Mouse (Mus musculus) liver, embryonic 11.5 days (tissue): ENCODE measurements around the gene Arl8a. TPM values are rescaled to one million over a fixed set of nuclear protein-coding genes. Genes with fewer than 3 reads are reported as not detected.

ENCODE experiments used
- ATAC-seq: fragments of 200-750 bp; cut with Nextera tagmentation; replicated peaks from 2 replicates; pipeline ENCODE4 v1.8.0; 2017; ENCODE audit warnings: moderate number of reproducible peaks, mild to moderate bottlenecking, moderate TSS enrichment, moderate library complexity; ENCODE audit not compliant: low FRiP score
- DNase-seq: peaks from one replicate; pipeline ENCODE4 v3.0.0-alpha.2; 2017; ENCODE audit warnings: low spot score
- H3K27ac ChIP-seq: fragments of 300-500 bp; sonication (generic); 2 replicates; pipeline ENCODE4 v1.5.1; 2014; ENCODE audit warnings: mild to moderate bottlenecking, low read depth, low read length, control low read depth
- H3K27me3 ChIP-seq: fragments of 300-500 bp; sonication (generic); replicated peaks from 2 replicates; pipeline ENCODE4 v1.6.1; 2014; ENCODE audit warnings: low read length, mixed read lengths; ENCODE audit not compliant: control insufficient read depth, insufficient read depth
- H3K36me3 ChIP-seq: fragments of 300-500 bp; sonication (generic); 2 replicates; pipeline ENCODE4 v1.6.1; 2014; ENCODE audit warnings: mild to moderate bottlenecking, low read length, moderate library complexity, mixed read lengths; ENCODE audit not compliant: control insufficient read depth, insufficient read depth
- H3K4me1 ChIP-seq: fragments of 300-500 bp; sonication (generic); replicated peaks from 2 replicates; pipeline ENCODE4 v1.6.1; 2014; ENCODE audit warnings: low read length, mixed read lengths; ENCODE audit not compliant: control insufficient read depth, insufficient read depth
- H3K4me2 ChIP-seq: fragments of 300-500 bp; sonication (generic); 2 replicates; pipeline ENCODE4 v1.6.1; 2014; ENCODE audit warnings: mild to moderate bottlenecking, control low read depth, moderate library complexity
- H3K4me3 ChIP-seq: fragments of 300-500 bp; sonication (generic); 2 replicates; pipeline ENCODE4 v1.5.1; 2014; ENCODE audit warnings: low read depth, low read length, control low read depth
- H3K9ac ChIP-seq: fragments of 300-500 bp; sonication (generic); 2 replicates; pipeline ENCODE4 v1.6.1; 2014; ENCODE audit warnings: low read depth, low read length, control low read depth
- H3K9me3 ChIP-seq: fragments of 300-500 bp; sonication (generic); 2 replicates; pipeline ENCODE4 v1.6.1; 2016; ENCODE audit warnings: low read length, inconsistent platforms, mixed read lengths; ENCODE audit not compliant: control insufficient read depth
- WGBS: fragments of 180-500 bp; shearing (Covaris S2); extraction: QIAGEN DNeasy Blood & Tissue Kit; methylation state at CpG from one replicate; pipeline ENCODE4 v1.1.7; 2014; 5-methylcytosine and 5-hydroxymethylcytosine counted together
- polyA plus RNA-seq: library from polyadenylated mRNA; unstranded; fragments of >200 nt; fragmentation: Nextera tagmentation; extraction: Ambion mirVana; gene quantifications from 2 replicates; pipeline ENCODE4 v1.2.1, GENCODE M21; 2014

Gene Arl8a
- polyA plus RNA-seq, 1 experiment from 2014 or later, result 28.7 TPM

GRCm38 (mm10) chr1:135205257-135205656 lies 58.6 kb downstream of the Arl8a start:
- DNase-seq, result peak; percentile 39
- H3K36me3 ChIP-seq, result no peaks in the 10 kb centered on the region
- peaks cover 24% of the 10 kb centered on the region for H3K4me1 ChIP-seq
- no peak overlapping the region for H3K27ac ChIP-seq
- H3K9me3 ChIP-seq, result no peaks in the 10 kb centered on the region
- peak overlapping the region; percentile 40; the same call in 1 of the 2 replicates for H3K4me2 ChIP-seq
- ATAC-seq, result peak; percentile 42; the same call in 1 of the 2 replicates
- H3K4me3 ChIP-seq, result no peak overlapping the region
- WGBS, result 51% methylated on average over 4 of the region's 4 CpGs
- H3K9ac ChIP-seq, result peak overlapping the region; percentile 37; the same call in 1 of the 2 replicates
- H3K27me3 ChIP-seq, result 0 out of 2 replicates have a peak, but pooled peaks cover 3% of the 10 kb centered on the region

Other genes starting within 250 kb of the Arl8a start
- 3.2 and 4.4 TPM in 2 replicates for gene Ppp1r12b, start 190.9 kb upstream of the Arl8a start, polyA plus RNA-seq
- gene Ube2t, start 184.3 kb upstream of the Arl8a start, polyA plus RNA-seq, result 55.7 and 60.0 TPM in 2 replicates
- gene Lgr6, start 41.5 kb upstream of the Arl8a start, polyA plus RNA-seq, result 0.48 and 0.70 TPM in 2 replicates
- gene Ptpn7, start 14.1 kb upstream of the Arl8a start, polyA plus RNA-seq, result 42.1 and 43.0 TPM in 2 replicates
- not detected in 2 replicates for gene Gpr37l1, start 20.9 kb downstream of the Arl8a start, polyA plus RNA-seq
- gene Elf3, start 111.7 kb downstream of the Arl8a start, polyA plus RNA-seq, result 2.0 and 2.4 TPM in 2 replicates
- 64.5 and 67.4 TPM in 2 replicates for gene Rnpep, start 137.3 kb downstream of the Arl8a start, polyA plus RNA-seq
- 258 and 269 TPM in 2 replicates for gene Timm17a, start 167.0 kb downstream of the Arl8a start, polyA plus RNA-seq
- 0.16 TPM in 2 replicates for gene Lmod1, start 178.0 kb downstream of the Arl8a start, polyA plus RNA-seq
- 9.3 and 10.1 TPM in 2 replicates for gene Shisa4, start 228.4 kb downstream of the Arl8a start, polyA plus RNA-seq